Mouse (Mus musculus) C2C12 (cell line): ENCODE measurements at regions not wholly inside any gene's neighbourhood (a gene's known extent, or its start where the extent isn't known, plus 50 kb on each side); places are given as distances from the start of the nearest gene placed in this dataset.

Experiments
- CEBPB ChIP-seq: IDR thresholded peaks from one replicate; pipeline ENCODE4 v1.6.1; 2011; ENCODE audit warnings: low read depth, mild to moderate bottlenecking, control low read depth, moderate library complexity
- CTCF ChIP-seq: IDR thresholded peaks from one replicate; pipeline ENCODE4 v1.5.1; 2011; ENCODE audit not compliant: control insufficient read depth, insufficient read depth, insufficient read length
- MAX ChIP-seq: IDR thresholded peaks from one replicate; pipeline ENCODE4 v1.6.1; 2011; ENCODE audit warnings: mild to moderate bottlenecking, control low read depth
- MYOD1 ChIP-seq: IDR thresholded peaks from one replicate; pipeline ENCODE4 v1.6.1; 2011; ENCODE audit warnings: low read depth; ENCODE audit not compliant: control insufficient read depth, insufficient read length
- USF1 ChIP-seq: IDR thresholded peaks from one replicate; pipeline ENCODE4 v1.6.1; 2011; ENCODE audit warnings: low read depth, mild to moderate bottlenecking, control low read depth, moderate library complexity

GRCm38 (mm10) chr4:62825256-62825655, 140.1 kb upstream of the Zfp618 start:
- TF ChIP-seq CTCF (no peak), MAX (no peak), USF1 (no peak), CEBPB (no peak), MYOD1 (no peak)
